Mouse (Mus musculus) embryonic facial prominence, embryonic 10.5 days (tissue): ENCODE results near the gene Rbm38. TPM values are rescaled to one million over a fixed set of nuclear protein-coding genes. Genes with fewer than 3 reads are reported as not detected.

ENCODE experiments used
- DNase-seq: peaks from one replicate; pipeline ENCODE4 v3.0.0-alpha.2; 2017; ENCODE audit warnings: low spot score
- H3K27ac ChIP-seq: fragments of 300-500 bp; sonication (generic); replicated peaks from 2 replicates; pipeline ENCODE4 v1.5.1; 2016; ENCODE audit warnings: mild to moderate bottlenecking
- H3K27me3 ChIP-seq: fragments of 300-500 bp; sonication (generic); replicated peaks from 2 replicates; pipeline ENCODE4 v1.6.1; 2016; ENCODE audit warnings: low read depth, mild to moderate bottlenecking; ENCODE audit not compliant: poor library complexity, severe bottlenecking
- H3K36me3 ChIP-seq: fragments of 300-500 bp; sonication (generic); replicated peaks from 2 replicates; pipeline ENCODE4 v1.6.1; 2016; ENCODE audit warnings: mild to moderate bottlenecking, moderate library complexity
- H3K4me1 ChIP-seq: fragments of 300-500 bp; sonication (generic); 2 replicates; pipeline ENCODE4 v1.6.1; 2016
- H3K4me3 ChIP-seq: fragments of 300-500 bp; sonication (generic); 2 replicates; pipeline ENCODE4 v1.5.1; 2016; ENCODE audit warnings: mild to moderate bottlenecking, moderate library complexity
- H3K9me3 ChIP-seq: fragments of 300-500 bp; sonication (generic); 2 replicates; pipeline ENCODE4 v1.6.1; 2016; ENCODE audit warnings: mild to moderate bottlenecking
- WGBS: fragments of 180-500 bp; shearing (Covaris S2); methylation state at CpG from one replicate; pipeline ENCODE4 v1.1.7; 2016; 5-methylcytosine and 5-hydroxymethylcytosine counted together
- polyA plus RNA-seq: library from polyadenylated mRNA; unstranded; fragments of >200 nt; fragmentation: Nextera tagmentation; extraction: Ambion mirVana; gene quantifications from 2 replicates; pipeline ENCODE4 v1.2.1, GENCODE M21; 2016

The Rbm38 gene
- polyA plus RNA-seq, 1 experiment from 2014 or later: 85.7 TPM

- Histone ChIP-seq H3K27ac (no peak overlapping the region), H3K27me3 (no peaks in the 10 kb centered on the region), H3K36me3 (no peaks in the 10 kb centered on the region), H3K9me3 (no peaks in the 10 kb centered on the region), H3K4me3 (no peak overlapping the region), H3K4me1 (peaks cover 40% of the 10 kb centered on the region)
- WGBS: 80% methylated on average over 10 of the region's 10 CpGs
- no peak for DNase-seq
Measured at GRCm38 (mm10) chr2:173056303-173056881, 36.1 kb downstream of the Rbm38 start.

- H3K9me3 ChIP-seq: no peaks in the 10 kb centered on the region
- WGBS: 72% methylated on average over 11 of the region's 11 CpGs
- no peak overlapping the region for H3K27ac ChIP-seq
- peaks cover 42% of the 10 kb centered on the region for H3K4me1 ChIP-seq
- no peak for DNase-seq
- H3K36me3 ChIP-seq: no peaks in the 10 kb centered on the region
- H3K4me3 ChIP-seq: no peak overlapping the region
- H3K27me3 ChIP-seq: no peaks in the 10 kb centered on the region
Measured at GRCm38 (mm10) chr2:173056882-173057315, 36.6 kb downstream of the Rbm38 start.

GRCm38 (mm10) chr2:173057623-173058022, 37.3 kb downstream of the Rbm38 start:
- H3K4me1 ChIP-seq: peaks cover 48% of the 10 kb centered on the region
- H3K27ac ChIP-seq: peak overlapping the region; percentile 19; the same call in 1 of the 2 replicates
- 64% methylated on average over 10 of the region's 10 CpGs for WGBS
- no peak overlapping the region for H3K4me3 ChIP-seq
- no peak for DNase-seq
- H3K9me3 ChIP-seq: no peaks in the 10 kb centered on the region
- H3K27me3 ChIP-seq: no peaks in the 10 kb centered on the region
- no peaks in the 10 kb centered on the region for H3K36me3 ChIP-seq

- 35% methylated on average over 11 of the region's 11 CpGs for WGBS
- no peak for DNase-seq
- H3K9me3 ChIP-seq: no peaks in the 10 kb centered on the region
- no peaks in the 10 kb centered on the region for H3K27me3 ChIP-seq
- no peak overlapping the region for H3K4me3 ChIP-seq
- no peak overlapping the region for H3K27ac ChIP-seq
- H3K36me3 ChIP-seq: no peaks in the 10 kb centered on the region
- H3K4me1 ChIP-seq: peaks cover 48% of the 10 kb centered on the region
Measured at GRCm38 (mm10) chr2:173058263-173058662, 38.0 kb downstream of the Rbm38 start.

GRCm38 (mm10) chr2:173060450-173060849, 40.2 kb downstream of the Rbm38 start:
- whole genome bisulfite sequencing: 85% methylated on average over 9 of the region's 9 CpGs
- no peaks in the 10 kb centered on the region for H3K36me3 ChIP-seq
- no peak for DNase-seq
- peaks cover 48% of the 10 kb centered on the region for H3K4me1 ChIP-seq
- H3K27me3 ChIP-seq: no peaks in the 10 kb centered on the region
- H3K27ac ChIP-seq: no peak overlapping the region; the same call in 1 of the 2 replicates
- no peaks in the 10 kb centered on the region for H3K9me3 ChIP-seq
- no peak overlapping the region for H3K4me3 ChIP-seq

GRCm38 (mm10) chr2:173061443-173062351, 41.4 kb downstream of the Rbm38 start:
- H3K9me3 ChIP-seq: no peaks in the 10 kb centered on the region
- 76% methylated on average over 15 of the region's 15 CpGs for WGBS
- DNase-seq: no peak
- H3K27me3 ChIP-seq: no peaks in the 10 kb centered on the region
- no peak overlapping the region for H3K4me3 ChIP-seq
- peaks cover 46% of the 10 kb centered on the region for H3K4me1 ChIP-seq
- peak overlapping the region; percentile 57 for H3K27ac ChIP-seq
- no peaks in the 10 kb centered on the region for H3K36me3 ChIP-seq

- 91% methylated on average over 1 of the region's 1 CpGs for WGBS
- Histone ChIP-seq H3K4me1 (peaks cover 31% of the 10 kb centered on the region), H3K27ac (no peak overlapping the region), H3K4me3 (no peak overlapping the region), H3K27me3 (no peaks in the 10 kb centered on the region), H3K9me3 (peaks cover 3% of the 10 kb centered on the region; the same call in 1 of the 2 replicates), H3K36me3 (no peaks in the 10 kb centered on the region)
- no peak for DNase-seq
Measured at GRCm38 (mm10) chr2:173063219-173063618, 42.9 kb downstream of the Rbm38 start.

GRCm38 (mm10) chr2:173064864-173065263, 44.6 kb downstream of the Rbm38 start:
- Histone ChIP-seq H3K27ac (no peak overlapping the region), H3K36me3 (no peaks in the 10 kb centered on the region), H3K9me3 (peaks cover 9% of the 10 kb centered on the region), H3K27me3 (no peaks in the 10 kb centered on the region), H3K4me3 (no peak overlapping the region), H3K4me1 (peaks cover 24% of the 10 kb centered on the region)
- no peak for DNase-seq
- 96% methylated on average over 2 of the region's 2 CpGs for WGBS

- no peak for DNase-seq
- Histone ChIP-seq H3K4me1 (no peaks in the 10 kb centered on the region), H3K36me3 (no peaks in the 10 kb centered on the region), H3K27me3 (no peaks in the 10 kb centered on the region), H3K27ac (no peak overlapping the region), H3K4me3 (no peak overlapping the region), H3K9me3 (peaks cover 11% of the 10 kb centered on the region)
- WGBS: 93% methylated on average over 7 of the region's 7 CpGs
Measured at GRCm38 (mm10) chr2:173072948-173073347, 52.6 kb downstream of the Rbm38 start.

GRCm38 (mm10) chr2:173073666-173074065, 53.4 kb downstream of the Rbm38 start:
- Histone ChIP-seq H3K27ac (no peak overlapping the region), H3K9me3 (peaks cover 4% of the 10 kb centered on the region; the same call in 1 of the 2 replicates), H3K4me1 (no peaks in the 10 kb centered on the region), H3K4me3 (no peak overlapping the region), H3K27me3 (no peaks in the 10 kb centered on the region), H3K36me3 (no peaks in the 10 kb centered on the region)
- 78% methylated on average over 5 of the region's 5 CpGs for WGBS
- DNase-seq: no peak

GRCm38 (mm10) chr2:173076921-173077320, 56.6 kb downstream of the Rbm38 start:
- no peak overlapping the region for H3K27ac ChIP-seq
- DNase-seq: no peak
- peaks cover 14% of the 10 kb centered on the region for H3K4me1 ChIP-seq
- no peaks in the 10 kb centered on the region for H3K36me3 ChIP-seq
- H3K9me3 ChIP-seq: 0 out of 2 replicates have a peak, but pooled peaks cover 2% of the 10 kb centered on the region
- H3K27me3 ChIP-seq: peaks cover 10% of the 10 kb centered on the region
- H3K4me3 ChIP-seq: no peak overlapping the region
- 75% methylated on average over 9 of the region's 9 CpGs for WGBS

GRCm38 (mm10) chr2:173079766-173080549, 59.7 kb downstream of the Rbm38 start:
- Histone ChIP-seq H3K36me3 (no peaks in the 10 kb centered on the region), H3K9me3 (no peaks in the 10 kb centered on the region), H3K4me1 (peaks cover 24% of the 10 kb centered on the region), H3K27me3 (peaks cover 10% of the 10 kb centered on the region), H3K4me3 (no peak overlapping the region), H3K27ac (0 out of 2 replicates have a peak overlapping the region, but pooled peaks have one; percentile 30)
- WGBS: 54% methylated on average over 10 of the region's 10 CpGs
- no peak for DNase-seq
